Mouse (Mus musculus) layer of hippocampus, adult 11-12 months (tissue): ENCODE results near the gene Fmod.
A peak's percentile ranks its signal among the peaks of the same experiment; 100 is the strongest.

Source experiments
- DNase-seq: peaks from one replicate; pipeline ENCODE4 v3.0.0; 2022; ENCODE audit warnings: low spot score

Gene Fmod

GRCm38 (mm10) chr1:134076789-134077188, 39.7 kb downstream of the Fmod start:
- DNase-seq, result no peak

GRCm38 (mm10) chr1:134077389-134078060, 40.5 kb downstream of the Fmod start:
- no peak for DNase-seq

- no peak for DNase-seq
These were observed 41.2 kb downstream of the Fmod start for GRCm38 (mm10) chr1:134078061-134078795.

- DNase-seq, result peak; percentile 97
These were observed 41.9 kb downstream of the Fmod start, which contains the start of gene Btg2 for GRCm38 (mm10) chr1:134078802-134079476. Btg2 (minus strand) TSS chr1:134079120.

- no peak for DNase-seq
These were observed 42.6 kb downstream of the Fmod start for GRCm38 (mm10) chr1:134079477-134080163.

- no peak for DNase-seq
These were observed 43.4 kb downstream of the Fmod start for GRCm38 (mm10) chr1:134080406-134080805.

GRCm38 (mm10) chr1:134080881-134081450, 43.9 kb downstream of the Fmod start:
- DNase-seq, result no peak

- peak; percentile 82 for DNase-seq
These were observed 46.0 kb downstream of the Fmod start for GRCm38 (mm10) chr1:134082987-134083516.

GRCm38 (mm10) chr1:134083676-134084075, 46.6 kb downstream of the Fmod start:
- no peak for DNase-seq

- no peak for DNase-seq
These were observed 47.1 kb downstream of the Fmod start for GRCm38 (mm10) chr1:134084128-134084527.

GRCm38 (mm10) chr1:134086017-134086416, 49.0 kb downstream of the Fmod start:
- no peak for DNase-seq

GRCm38 (mm10) chr1:134086811-134087398, 49.9 kb downstream of the Fmod start:
- no peak for DNase-seq

- DNase-seq, result no peak
These were observed 52.0 kb downstream of the Fmod start for GRCm38 (mm10) chr1:134089074-134089473.

GRCm38 (mm10) chr1:134091851-134092250, 54.8 kb downstream of the Fmod start:
- DNase-seq, result no peak

- DNase-seq, result no peak
These were observed 55.3 kb downstream of the Fmod start for GRCm38 (mm10) chr1:134092368-134092767.

GRCm38 (mm10) chr1:134092852-134093770, 56.1 kb downstream of the Fmod start:
- peak; percentile 89 for DNase-seq

GRCm38 (mm10) chr1:134093771-134094526, 56.9 kb downstream of the Fmod start:
- DNase-seq, result no peak

- no peak for DNase-seq
These were observed 58.1 kb downstream of the Fmod start for GRCm38 (mm10) chr1:134095033-134095612.

- DNase-seq, result no peak
These were observed 58.7 kb downstream of the Fmod start for GRCm38 (mm10) chr1:134095721-134096120.
